Mouse (Mus musculus) thymus, postnatal 36 days (tissue): Measurements from ENCODE around the gene Mybbp1a.
"Not testable (repeated sequence)": the region's sequence is repeated elsewhere in the genome, so short reads cannot be mapped to it uniquely, and the experiment has no call there.

Experiments
- DNase-seq, 2 experiments: peaks; one replicate each; pipeline ENCODE4 v3.0.0; 2022; ENCODE audit warnings: mixed read lengths in 2 of 2

The Mybbp1a gene

DNA sequence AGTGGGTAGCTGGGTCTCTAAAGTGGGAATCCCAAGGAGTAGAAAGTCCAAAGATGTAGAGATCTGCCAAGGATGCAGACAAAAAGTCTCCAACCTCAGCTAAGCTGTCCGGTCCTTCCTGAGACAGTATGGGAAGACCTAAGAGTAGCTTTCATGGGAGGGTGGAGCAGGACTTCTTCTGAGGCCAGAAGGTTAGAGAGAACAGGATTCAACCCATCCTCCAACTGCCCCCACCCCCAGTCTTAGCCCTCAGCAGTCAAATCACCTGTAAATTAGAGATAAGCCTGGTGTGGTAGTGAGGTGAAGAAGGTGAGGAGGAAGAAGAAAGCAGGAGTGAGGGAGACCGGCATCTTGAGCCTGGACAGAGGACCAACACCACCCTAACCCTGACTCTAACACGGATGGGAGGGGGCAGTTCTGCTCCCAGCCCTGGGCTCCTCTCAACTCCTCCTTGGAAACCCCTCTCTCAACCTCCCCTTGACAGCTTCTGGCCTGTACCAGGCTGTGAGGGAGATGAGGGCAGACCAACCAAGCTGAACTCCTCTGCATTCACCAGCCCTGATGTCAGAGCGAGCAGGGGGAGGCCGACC lies 27.5 kb upstream of the Mybbp1a start:
- DNase-seq: no peak

DNA sequence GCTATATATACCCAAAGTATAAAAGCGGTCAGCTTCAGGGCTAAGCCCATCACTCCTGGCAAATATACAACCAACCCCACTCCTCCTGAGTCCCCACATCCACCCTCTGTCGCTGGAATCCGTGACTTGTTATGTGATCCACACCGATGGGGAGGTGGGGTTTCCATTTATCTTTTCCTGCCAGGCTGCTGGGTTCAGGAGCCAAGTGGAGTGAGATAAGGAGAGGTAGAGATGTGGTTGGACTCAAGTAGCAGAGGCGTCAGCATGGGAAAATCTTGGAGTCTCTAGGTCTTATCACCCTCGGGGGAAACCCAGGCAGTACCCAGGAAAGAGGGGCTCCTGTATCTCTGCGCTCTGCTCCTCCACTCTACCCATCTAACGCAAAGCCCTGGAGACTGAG lies 26.0 kb upstream of the Mybbp1a start:
- DNase-seq: no peak

DNA sequence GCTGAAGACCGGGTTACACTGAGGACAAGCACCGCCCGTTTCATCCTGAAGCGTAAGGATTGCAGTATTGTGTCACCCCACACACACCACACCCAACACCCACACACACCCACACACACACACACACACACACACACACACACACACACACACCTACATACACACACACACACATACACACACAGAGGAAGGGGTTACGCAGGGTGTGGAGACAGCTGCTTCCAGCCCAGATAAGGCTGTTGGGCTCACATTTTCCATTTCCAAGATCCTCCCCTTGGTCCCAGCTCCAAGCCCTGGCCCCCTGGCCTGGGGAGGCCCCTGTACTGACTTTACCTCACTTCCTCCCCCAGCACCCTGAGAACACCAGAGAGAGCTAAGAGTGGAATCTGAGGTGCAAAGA lies 24.5 kb upstream of the Mybbp1a start:
- DNase-seq: no peak

DNA sequence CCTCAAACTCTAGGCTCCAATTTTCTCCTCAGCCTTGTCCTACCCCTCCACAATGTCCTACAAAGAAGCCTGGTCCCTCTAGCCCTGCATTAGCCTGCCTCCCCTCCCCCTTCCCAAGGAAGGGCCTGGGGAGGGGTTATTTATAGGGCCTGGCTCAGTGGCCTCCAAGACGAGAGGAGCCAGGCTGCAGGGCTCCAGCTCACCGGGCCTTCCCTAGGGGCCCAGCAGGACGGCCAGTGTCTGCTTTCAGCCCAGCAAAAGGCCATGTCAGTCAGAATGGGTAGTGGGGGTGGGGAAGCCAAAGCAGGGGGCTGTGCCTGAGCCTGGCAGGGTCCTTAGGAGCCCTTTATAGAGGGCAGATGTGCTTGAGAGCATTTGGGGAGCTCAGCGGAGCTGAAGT lies 23.8 kb upstream of the Mybbp1a start:
- DNase-seq: no peak

DNA sequence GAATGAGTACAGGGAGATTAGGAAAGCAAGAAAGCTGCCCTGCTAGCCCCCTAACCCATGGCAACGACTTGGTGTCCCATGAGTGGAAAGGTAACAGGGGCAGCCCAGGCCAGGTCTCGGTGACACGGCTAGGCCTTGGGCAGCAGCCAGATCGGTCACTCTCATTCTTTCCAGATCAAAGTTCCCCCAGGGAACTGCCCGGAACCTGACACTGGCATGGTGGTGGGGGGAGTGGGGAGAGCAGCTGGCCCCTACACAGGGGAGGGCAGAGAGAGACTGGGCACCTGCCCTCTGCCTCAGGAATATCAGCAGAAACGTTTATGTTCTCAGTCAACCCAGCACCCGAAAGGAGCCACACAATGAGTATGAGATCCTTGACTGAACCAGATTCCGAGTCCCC lies 22.9 kb upstream of the Mybbp1a start:
- no peak for DNase-seq

DNA sequence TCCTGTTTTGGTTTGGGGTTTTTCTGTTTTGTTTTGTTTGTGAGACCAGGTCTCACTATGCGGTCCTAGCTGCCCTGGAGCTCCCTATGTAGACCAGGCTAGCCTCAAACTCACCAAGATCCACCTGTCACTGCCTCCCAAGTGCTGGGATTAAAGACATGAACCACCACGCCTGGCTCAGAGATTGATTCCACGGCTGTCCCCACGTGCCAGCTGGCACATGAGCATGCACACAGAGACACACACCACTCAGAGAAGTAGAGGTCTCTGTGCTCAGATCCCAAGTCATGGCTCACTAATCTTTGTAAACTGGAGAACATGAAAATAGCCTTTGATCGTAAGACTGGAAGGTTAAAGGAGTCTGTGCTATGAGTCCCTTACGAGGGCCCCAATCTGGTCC lies 22.1 kb upstream of the Mybbp1a start:
- DNase-seq: no peak

DNA sequence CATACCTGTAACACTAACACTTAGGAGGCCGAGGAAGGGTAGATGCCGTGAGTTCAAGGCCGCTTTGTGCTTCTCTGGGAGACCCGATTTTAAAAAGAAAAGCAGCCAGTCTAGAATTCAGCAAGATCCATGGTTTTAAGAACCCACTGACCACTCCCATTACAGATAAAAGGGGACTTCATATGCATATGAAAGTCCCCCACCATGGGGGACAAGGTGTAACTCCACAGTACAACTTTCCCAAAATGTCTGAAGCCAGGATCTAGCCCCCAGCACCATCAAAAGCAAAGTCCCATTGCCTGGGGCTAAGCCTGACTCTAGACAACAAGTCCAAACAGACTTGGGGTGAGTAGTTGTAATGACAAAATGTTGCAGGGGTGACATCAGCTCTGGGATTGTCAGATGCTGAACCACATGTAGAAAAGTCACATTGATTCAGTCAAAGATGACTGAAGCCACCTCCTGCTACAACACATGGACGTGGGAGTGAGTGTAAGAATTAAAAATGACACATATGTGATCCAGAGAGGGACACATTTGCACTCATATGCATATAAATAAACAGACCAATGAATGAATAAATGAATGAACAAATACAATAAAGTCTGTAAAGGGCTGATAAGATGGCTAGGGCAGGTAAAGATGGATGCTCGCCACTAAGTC lies 20.6 kb upstream of the Mybbp1a start:
- no peak for DNase-seq

DNA sequence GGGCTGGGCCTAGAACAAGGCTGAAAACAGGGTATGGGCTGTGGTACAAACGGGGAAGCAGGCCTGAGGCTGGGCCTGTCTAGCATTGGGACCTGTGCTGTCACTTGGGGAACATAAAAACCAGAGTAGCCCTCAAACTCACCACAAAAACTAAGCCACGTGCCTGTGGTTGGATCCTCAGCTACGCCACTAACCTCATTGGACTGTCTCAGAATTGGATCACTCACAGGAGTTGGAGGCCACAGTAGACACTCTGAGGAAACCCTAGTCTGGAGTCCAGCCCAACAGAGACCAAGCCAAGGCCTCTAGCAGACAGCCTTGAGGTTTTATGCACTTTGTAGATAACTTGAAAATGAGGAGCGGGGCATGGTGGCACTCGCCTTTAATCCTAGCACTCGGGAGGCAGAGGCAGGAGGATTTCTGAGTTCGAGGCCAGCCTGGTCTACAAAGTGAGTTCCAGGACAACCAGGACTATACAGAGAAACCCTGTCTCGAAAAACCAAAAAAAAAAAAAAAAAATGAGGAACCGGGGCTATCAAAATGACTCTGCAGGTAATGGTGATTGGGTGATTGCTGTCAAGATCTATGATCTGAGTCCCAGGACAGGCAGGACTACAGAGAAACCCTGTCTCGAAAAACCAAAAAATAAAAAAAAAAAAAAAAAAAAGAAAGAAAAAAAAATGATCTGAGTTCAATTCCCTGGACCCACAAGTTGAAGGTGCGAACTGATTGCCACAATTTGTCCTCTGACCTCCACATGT lies 19.5 kb upstream of the Mybbp1a start:
- DNase-seq: no peak

DNA sequence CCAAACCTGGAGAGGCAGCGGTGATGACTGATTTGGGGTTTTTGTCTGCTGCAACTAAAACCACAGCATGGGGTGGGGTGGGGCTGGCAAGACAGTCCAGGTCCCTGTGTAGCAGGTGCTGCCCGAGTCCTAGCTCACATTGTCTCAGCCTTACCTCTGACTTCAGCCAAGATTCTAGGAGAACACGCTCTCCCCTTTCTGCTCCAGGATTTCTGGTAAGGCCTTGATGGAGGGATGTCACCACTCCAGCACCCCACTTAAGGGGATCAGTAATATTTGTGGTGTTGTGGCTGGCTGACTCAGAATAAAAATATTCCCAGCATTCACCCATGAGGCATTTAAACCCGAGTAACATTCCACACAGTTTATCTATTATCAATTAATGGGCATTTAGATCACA lies 17.5 kb upstream of the Mybbp1a start:
- DNase-seq: no peak

DNA sequence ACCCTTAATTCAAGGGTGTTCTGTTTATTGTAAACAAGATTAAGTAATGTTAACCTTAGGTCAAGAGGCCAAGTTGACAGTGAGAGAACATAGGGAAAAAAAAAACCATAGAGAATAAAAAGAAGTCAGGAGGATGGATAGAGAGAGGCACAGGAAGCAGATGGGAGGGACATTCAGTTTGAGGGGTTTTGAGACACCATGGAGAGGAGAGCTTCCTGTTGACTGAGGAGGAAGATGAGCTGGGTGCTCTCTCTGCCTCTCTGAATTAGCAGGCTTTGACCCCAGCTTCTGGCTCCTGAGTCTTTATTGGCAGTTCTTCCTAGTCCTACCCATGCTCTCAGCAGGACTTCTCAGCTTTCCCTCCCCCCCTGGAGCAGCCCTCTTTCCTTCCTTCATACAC lies 16.0 kb upstream of the Mybbp1a start:
- no peak for DNase-seq

DNA sequence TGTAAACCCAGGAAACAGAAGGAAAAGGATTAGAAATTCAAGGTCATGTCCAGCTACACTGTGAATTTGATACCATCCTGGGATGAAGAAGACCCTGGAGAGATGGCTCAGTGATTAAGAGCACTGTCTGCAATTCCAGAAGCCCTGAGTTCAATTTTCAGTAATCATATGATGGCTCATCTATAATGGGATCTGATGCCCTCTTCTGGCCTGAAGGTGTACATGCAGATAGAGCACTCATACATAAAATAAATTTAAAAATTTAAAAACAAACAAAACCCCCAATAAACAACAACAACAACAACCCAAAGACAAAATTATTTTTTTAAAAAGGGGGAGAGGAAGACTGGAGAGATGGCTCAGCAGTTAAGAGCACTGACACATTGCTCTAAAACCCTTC lies 14.3 kb upstream of the Mybbp1a start:
- DNase-seq: no peak

DNA sequence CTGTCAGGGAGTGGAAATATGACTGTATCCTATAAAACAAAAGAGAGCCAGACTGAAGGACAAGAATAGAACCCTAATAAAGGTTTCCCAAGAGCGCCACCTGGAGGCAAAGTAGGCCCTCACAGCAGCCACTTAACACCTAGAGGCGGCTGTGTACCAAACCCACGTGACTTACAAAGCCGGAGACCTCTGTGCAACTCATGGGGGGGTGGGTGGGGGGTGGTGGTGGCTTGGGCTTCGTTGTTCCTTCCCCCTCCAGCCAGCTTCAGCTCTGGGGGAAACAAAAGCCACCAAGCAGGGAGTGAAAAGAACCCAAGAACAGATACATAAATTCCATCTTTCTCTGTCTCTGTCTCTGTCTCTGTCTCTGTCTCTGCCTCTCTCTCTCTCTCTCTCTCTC lies 12.5 kb upstream of the Mybbp1a start:
- peak; percentile 75 for DNase-seq

DNA sequence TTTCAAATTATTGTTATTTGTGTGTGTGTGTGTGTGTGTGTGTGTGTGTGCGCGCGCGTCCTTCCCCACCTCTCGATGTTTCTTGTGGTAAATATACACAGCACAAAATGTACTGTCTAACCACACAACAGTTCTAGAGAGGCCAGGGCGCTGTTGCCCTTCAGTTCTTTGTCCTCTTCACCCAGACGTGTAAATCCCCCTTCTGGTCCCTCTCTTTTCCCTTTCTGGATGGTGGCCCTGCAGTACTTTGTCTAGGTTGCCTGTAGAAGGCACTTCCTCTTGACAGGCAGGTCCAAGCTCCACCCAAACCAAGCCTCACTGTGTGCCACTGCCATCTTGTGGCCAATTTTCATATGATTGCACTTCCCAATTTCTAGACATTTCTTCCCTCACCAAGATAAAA lies 11.9 kb upstream of the Mybbp1a start:
- DNase-seq: peak; percentile 63 to 69

DNA sequence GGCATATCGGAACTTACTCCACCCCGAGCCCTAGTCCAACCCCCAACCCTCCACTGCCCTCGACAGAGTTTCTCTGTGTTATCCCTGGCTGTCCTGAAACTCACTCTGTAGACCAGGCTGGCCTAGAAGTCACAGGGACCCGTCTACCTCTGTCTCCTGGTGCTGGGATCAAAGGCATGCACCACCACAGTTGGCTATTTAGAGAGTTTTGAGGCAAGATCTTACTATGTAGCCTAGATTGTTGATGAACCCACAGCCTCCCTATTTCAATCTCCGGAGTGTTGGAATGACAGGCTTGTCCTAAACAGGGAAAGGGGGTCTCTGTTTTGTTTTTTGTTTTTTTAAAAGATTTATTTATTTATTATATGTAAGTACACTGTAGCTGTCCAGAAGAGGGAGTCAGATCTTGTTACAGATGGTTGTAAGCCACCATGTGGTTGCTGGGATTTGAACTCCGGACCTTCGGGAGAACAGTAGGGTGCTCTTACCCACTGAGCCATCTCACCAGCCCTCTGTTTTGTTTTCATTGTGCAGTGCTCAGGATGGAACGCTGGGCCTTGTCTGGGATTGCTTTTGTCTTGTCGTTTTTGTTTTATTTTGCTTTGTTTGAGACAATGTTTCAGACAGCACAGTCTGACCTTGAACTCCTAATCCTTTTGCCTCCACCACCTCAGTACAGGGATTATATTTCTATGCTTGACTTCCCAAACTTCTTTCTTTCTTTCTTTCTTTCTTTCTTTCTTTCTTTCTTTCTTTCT lies 10.7 kb upstream of the Mybbp1a start:
- not testable (repeated sequence) for DNase-seq

DNA sequence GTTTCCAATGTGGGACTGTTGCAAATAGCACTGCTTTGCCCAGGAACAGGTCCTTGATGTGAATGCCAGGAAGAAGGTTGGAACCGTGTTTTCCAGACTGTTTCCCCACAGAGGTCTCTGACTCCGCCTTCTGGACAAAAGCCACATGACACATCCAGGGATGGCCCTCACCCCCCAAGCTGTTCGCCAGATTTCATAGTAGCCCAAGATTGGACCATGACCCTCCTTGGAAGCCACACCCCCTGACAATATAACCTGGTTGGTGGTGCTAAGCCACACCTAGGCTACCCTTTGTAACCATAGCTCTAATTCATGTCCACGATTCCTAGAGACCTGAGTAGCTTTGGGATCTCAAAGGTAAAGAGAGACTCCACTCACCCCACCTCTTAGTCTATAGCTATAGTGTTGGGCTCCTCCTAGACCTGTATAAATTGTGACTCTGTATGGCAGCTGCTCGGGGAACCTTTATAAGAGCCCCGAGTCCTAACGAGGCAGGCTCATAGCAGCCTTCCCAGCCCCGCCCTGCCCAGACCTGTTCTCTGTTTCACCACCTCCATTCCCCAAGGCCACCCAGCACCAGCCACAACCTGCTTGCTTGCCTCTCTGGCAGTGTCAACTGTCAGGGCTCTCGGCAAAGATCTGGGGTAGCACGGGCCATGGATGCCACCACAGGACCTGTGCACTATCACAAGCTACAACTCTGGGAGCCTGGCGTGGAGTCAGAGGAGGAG lies 6.0 kb upstream of the Mybbp1a start, which contains the start of gene Ggt6:
Gene Ggt6, plus strand, starts transcription at position 564 of the 731 bp plus-strand sequence.
- DNase-seq: no peak

DNA sequence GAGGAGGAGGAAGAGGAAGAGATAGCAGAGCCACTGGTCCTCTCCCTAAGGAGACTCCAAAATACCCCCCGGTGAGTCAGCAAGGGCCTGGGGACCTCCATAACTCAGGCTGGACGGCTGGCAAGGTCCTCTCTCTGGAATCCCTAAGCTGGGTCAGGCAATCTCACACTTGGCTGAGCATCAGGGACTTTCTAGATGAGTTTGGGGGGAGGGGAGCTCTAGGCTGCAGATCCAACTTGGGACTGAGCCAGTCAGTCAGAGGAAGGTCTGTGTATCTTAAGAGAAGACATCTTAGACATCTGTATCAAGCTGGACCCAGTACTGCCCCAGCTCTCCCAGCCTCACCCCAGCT lies 5.5 kb upstream of the Mybbp1a start:
- no peak for DNase-seq

DNA sequence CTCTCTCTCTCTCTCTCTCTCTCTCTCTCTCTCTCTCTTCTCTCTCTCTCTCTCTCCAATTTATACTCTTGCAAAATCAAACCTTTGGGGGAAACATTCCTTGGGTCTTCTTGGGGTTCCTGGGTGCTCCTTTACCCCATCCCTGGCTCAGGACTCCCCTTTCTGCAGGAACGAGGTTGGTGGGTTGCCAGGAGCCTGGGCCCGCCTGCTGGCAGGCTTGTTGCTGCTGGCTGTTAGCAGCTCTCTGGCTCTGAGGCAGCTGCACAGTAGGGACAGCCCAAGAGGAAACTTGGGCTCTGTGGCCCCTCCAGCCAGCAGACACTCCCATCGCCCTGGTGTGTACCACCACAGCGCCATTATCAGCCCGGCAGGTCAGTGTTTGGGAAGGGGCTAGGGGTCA lies 4.9 kb upstream of the Mybbp1a start:
- DNase-seq: no peak

DNA sequence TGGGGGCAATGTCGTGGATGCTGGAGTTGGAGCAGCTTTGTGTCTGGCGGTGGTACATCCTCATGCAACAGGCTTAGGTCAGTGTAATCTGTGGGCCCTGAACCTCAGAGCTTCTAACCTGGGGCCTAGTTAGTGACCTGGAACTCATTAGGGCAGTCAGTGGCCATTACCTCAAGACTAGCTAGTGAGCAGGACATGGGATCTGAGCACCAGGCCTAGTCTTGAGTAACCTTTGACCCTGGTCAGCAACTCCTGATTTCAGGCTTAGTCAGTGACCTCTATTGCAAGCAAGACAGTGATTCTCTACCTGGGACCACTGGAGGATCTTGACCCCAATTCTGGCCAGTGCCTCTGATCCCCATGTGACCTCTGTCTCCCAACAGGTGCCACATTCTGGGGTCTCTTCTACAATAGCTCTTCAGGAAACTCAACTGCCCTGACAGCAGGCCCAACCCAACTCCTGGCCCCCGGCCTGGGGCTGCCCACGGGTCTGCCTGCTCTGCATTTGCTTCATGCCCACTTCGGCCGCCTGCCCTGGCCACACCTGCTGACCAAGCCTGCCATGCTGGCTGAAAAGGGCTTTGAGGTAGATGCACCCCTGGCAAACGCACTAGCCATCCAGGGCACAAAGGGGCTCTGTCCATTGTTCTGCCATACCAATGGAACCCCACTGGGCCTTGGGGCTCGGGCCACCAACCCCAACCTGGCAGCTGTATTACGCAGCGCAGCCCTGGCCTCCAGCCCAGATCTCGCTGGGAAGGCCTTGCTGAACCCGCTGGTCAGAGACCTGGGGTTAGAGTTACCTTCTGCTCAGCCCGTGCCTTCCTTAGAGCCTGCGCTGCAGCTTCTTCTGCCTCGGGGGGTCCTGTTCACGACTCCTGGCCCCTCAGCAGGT lies 4.2 kb upstream of the Mybbp1a start:
- no peak for DNase-seq

DNA sequence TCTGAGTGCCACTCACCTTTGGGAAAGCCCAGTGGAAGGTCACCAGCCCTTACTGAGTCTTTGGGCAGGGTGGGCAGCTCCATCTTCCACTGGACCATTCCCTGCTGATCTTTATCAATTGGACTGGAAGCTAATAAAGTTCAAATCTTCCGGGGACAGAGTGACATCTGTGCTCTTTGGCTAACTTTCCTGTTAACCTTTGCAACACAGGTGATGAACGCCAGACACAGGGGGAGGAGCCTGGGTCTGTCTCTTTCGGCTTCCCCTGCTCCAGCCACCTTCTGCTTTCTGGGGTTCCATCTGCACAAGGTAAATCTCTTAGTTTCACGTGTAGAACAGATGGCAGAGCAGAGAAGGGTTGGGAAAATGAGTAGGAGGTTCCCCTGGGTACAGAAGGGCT lies 2.7 kb upstream of the Mybbp1a start:
- no peak for DNase-seq

DNA sequence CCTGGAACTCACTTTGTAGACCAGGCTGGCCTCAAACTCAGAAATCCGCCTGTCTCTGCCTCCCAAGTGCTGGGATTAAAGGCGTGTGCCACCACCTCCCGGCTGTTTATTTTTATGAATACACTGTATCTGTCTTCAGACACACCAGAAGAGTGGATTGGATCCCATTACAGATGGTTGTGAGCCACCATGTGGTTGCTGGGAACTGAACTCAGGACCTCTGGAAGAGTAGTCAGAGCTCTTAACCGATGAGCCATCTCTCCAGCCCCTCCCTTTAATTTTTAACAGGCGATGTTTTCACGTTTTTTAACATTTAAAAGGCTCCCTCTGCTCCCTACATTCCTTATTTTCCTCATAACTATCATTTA lies 574 bp upstream of the Mybbp1a start:
- DNase-seq: not testable (repeated sequence)

DNA sequence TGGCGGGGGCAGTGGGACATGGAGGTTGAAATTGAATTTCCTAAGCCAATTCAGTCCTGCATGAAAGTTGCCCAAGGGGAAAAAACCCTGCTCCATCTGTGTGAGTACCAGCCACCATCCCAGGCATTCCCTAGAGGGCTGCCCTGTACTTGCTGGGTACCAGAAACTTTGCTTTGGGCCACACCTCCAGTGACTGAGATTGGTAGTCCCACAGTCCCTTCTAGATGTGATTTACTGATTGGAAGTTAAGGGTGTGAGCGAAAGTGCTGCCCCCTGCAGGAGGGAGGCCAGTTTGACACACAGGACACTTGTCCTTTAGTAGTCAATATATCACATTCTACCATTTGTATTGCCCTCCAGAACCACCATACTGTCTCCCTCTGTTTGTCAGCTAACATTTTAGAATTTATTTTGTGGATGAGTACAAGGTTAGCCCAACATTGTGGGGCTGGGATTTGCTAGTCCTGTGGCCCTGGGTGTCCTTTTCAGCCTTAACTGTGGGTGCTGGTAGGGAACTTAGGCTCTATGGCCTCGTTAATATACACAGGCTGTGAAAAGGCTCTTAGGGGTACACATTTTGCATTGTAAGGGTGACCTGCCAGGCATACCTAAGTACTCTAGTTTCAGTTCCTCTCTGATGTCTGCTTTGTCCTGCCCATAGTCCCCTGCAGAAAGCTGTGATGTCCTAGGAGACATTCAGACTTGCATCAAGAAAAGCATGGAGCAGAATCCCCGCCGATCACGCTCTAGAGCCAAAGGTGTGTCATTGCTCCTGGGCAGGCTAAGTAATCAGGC lies 5.4 kb downstream of the Mybbp1a start:
- DNase-seq: peak; percentile 36 to 43
